Mouse (Mus musculus): ENCODE results near the gene Poll. TPM values are rescaled to one million over a fixed set of nuclear protein-coding genes. Genes with fewer than 3 reads are reported as not detected.

The Poll gene
- polyA plus RNA-seq, 1 experiment = 11.6 TPM

GRCm38 (mm10) chr19:45540657-45541408 lies 19.5 kb downstream of the Poll start:
- H3K27me3 ChIP-seq (ENCODE audit: control insufficient read depth, insufficient read depth, insufficient read length) = peaks cover 18% of the 10 kb centered on the region
- no peak overlapping the region for H3K4me3 ChIP-seq

GRCm38 (mm10) chr19:45537505-45537904 lies 22.8 kb downstream of the Poll start:
- TF ChIP-seq MYOG (IDR thresholded peaks at IDR 0.05; ENCODE audit: control insufficient read depth in 1 of 3, insufficient read depth in 1 of 3, insufficient read length in 2 of 3, low read depth in 2 of 3) (no peak), TCF3 (IDR thresholded peaks at IDR 0.05; ENCODE audit: insufficient read length, low read depth) (no peak), POLR2AphosphoS2 (IDR thresholded peaks at IDR 0.05; ENCODE audit: insufficient read length, low read depth) (no peak), MYOD1 (IDR thresholded peaks at IDR 0.05; ENCODE audit: control insufficient read depth in 1 of 3, insufficient read length in 2 of 3, low read depth in 2 of 3) (no peak), USF1 (IDR thresholded peaks at IDR 0.05; ENCODE audit: low read depth) (no peak), TCF12 (IDR thresholded peaks at IDR 0.05; ENCODE audit: insufficient read depth, poor library complexity, severe bottlenecking) (no peak), REST (IDR thresholded peaks at IDR 0.05; ENCODE audit: insufficient read depth, insufficient read length) (no peak)
- no peaks in the 10 kb centered on the region for H3K36me3 ChIP-seq (ENCODE audit: control insufficient read depth, insufficient read depth)
- H3K4me3 ChIP-seq = no peak overlapping the region
- peaks cover 8% of the 10 kb centered on the region for H3K27me3 ChIP-seq (ENCODE audit: control insufficient read depth, insufficient read depth, insufficient read length)
- no peaks in the 10 kb centered on the region for H3K79me2 ChIP-seq (ENCODE audit: control insufficient read depth, insufficient read depth)
- H3K4me2 ChIP-seq (ENCODE audit: low read depth) = no peak overlapping the region
- no peak overlapping the region for H3ac ChIP-seq (ENCODE audit: control insufficient read depth, insufficient read length)

More at GRCm38 (mm10) chr19:45540657-45541408, 19.5 kb downstream of the Poll start:
- no peak overlapping the region for H3ac ChIP-seq (ENCODE audit: control insufficient read depth, insufficient read length)
- H3K4me2 ChIP-seq (ENCODE audit: low read depth) = peak overlapping the region; percentile 45
- H3K79me2 ChIP-seq (ENCODE audit: control insufficient read depth, insufficient read depth) = no peaks in the 10 kb centered on the region
- TF ChIP-seq CEBPB (IDR thresholded peaks at IDR 0.05; ENCODE audit: insufficient read depth, poor library complexity, severe bottlenecking) (no peak), POLR2A (IDR thresholded peaks at IDR 0.05; ENCODE audit: insufficient read length, low read depth) (no peak), SRF (IDR thresholded peaks at IDR 0.05; ENCODE audit: control insufficient read depth, insufficient read length, low read depth) (no peak)
- no peaks in the 10 kb centered on the region for H3K36me3 ChIP-seq (ENCODE audit: control insufficient read depth, insufficient read depth)

- Histone ChIP-seq H3K79me2 (ENCODE audit: control insufficient read depth, insufficient read depth) (no peaks in the 10 kb centered on the region), H3K27me3 (ENCODE audit: control insufficient read depth, insufficient read depth, insufficient read length) (no peaks in the 10 kb centered on the region), H3K36me3 (ENCODE audit: control insufficient read depth, insufficient read depth) (no peaks in the 10 kb centered on the region), H3K4me3 (no peak overlapping the region), H3ac (ENCODE audit: control insufficient read depth, insufficient read length) (no peak overlapping the region), H3K4me2 (ENCODE audit: low read depth) (no peak overlapping the region)
- TF ChIP-seq USF1 (IDR thresholded peaks at IDR 0.05; ENCODE audit: low read depth) = no peak
- TF ChIP-seq E2F4 (IDR thresholded peaks at IDR 0.05; ENCODE audit: insufficient read depth) = no peak
- no peak for TF ChIP-seq REST (IDR thresholded peaks at IDR 0.05; ENCODE audit: insufficient read depth, insufficient read length)
- no peak for TF ChIP-seq SRF (IDR thresholded peaks at IDR 0.05; ENCODE audit: control insufficient read depth, insufficient read length, low read depth)
- no peak for TF ChIP-seq MYOG (IDR thresholded peaks at IDR 0.05; ENCODE audit: control insufficient read depth in 1 of 3, insufficient read depth in 1 of 3, insufficient read length in 2 of 3, low read depth in 2 of 3)
- TF ChIP-seq POLR2AphosphoS2 (IDR thresholded peaks at IDR 0.05; ENCODE audit: insufficient read length, low read depth) = no peak
Measured at GRCm38 (mm10) chr19:45535929-45536328, 24.4 kb downstream of the Poll start.

GRCm38 (mm10) chr19:45535214-45535735 lies 25.1 kb downstream of the Poll start:
- Histone ChIP-seq H3K79me2 (ENCODE audit: control insufficient read depth, insufficient read depth) (no peaks in the 10 kb centered on the region), H3K36me3 (ENCODE audit: control insufficient read depth, insufficient read depth) (no peaks in the 10 kb centered on the region), H3K4me3 (no peak overlapping the region), H3K4me2 (ENCODE audit: low read depth) (no peak overlapping the region), H3K27me3 (ENCODE audit: control insufficient read depth, insufficient read depth, insufficient read length) (no peaks in the 10 kb centered on the region), H3ac (ENCODE audit: control insufficient read depth, insufficient read length) (no peak overlapping the region)
- no peak for TF ChIP-seq TCF3 (IDR thresholded peaks at IDR 0.05; ENCODE audit: insufficient read length, low read depth)
- TF ChIP-seq REST (IDR thresholded peaks at IDR 0.05; ENCODE audit: insufficient read depth, insufficient read length) = no peak

- no peaks in the 10 kb centered on the region for H3K36me3 ChIP-seq (ENCODE audit: control insufficient read depth, insufficient read depth)
- H3K4me3 ChIP-seq = no peak overlapping the region
- no peaks in the 10 kb centered on the region for H3K79me2 ChIP-seq (ENCODE audit: control insufficient read depth, insufficient read depth)
- no peak overlapping the region for H3ac ChIP-seq (ENCODE audit: control insufficient read depth, insufficient read length)
- no peak overlapping the region for H3K4me2 ChIP-seq (ENCODE audit: low read depth)
- H3K27me3 ChIP-seq (ENCODE audit: control insufficient read depth, insufficient read depth, insufficient read length) = no peaks in the 10 kb centered on the region
- TF ChIP-seq MYOD1 (IDR thresholded peaks at IDR 0.05; ENCODE audit: control insufficient read depth in 1 of 3, insufficient read length in 2 of 3, low read depth in 2 of 3) (no peak), USF1 (IDR thresholded peaks at IDR 0.05; ENCODE audit: low read depth) (peak; percentile 12), MYOG (IDR thresholded peaks at IDR 0.05; ENCODE audit: control insufficient read depth in 1 of 3, insufficient read depth in 1 of 3, insufficient read length in 2 of 3, low read depth in 2 of 3) (no peak), MAX (IDR thresholded peaks at IDR 0.05; ENCODE audit: low read depth) (no peak), SRF (IDR thresholded peaks at IDR 0.05; ENCODE audit: control insufficient read depth, insufficient read length, low read depth) (no peak)
Measured at GRCm38 (mm10) chr19:45533617-45534016, 26.7 kb downstream of the Poll start.
